Mouse (Mus musculus) stomach, postnatal 0 days (tissue): ENCODE results near the gene Wwox.

ENCODE experiments used
- CTCF ChIP-seq: IDR thresholded peaks from 2 replicates; pipeline ENCODE4 v1.5.1; 2016; ENCODE audit warnings: antibody characterized with exemption, low read depth, mild to moderate bottlenecking, moderate library complexity
- EP300 ChIP-seq: optimal IDR thresholded peaks from 2 replicates; pipeline ENCODE3; 2016; ENCODE audit warnings: antibody characterized with exemption

GRCm38 (mm10) chr8:115046496-115046895 is 607.0 kb downstream of the Wwox start:
- TF ChIP-seq CTCF, result no peak
- no peak for TF ChIP-seq EP300
